Mouse (Mus musculus) forebrain, embryonic 13.5 days (tissue): ENCODE measurements at regions not wholly inside any gene's neighbourhood (a gene's known extent, or its start where the extent isn't known, plus 50 kb on each side); places are given as distances from the start of the nearest gene placed in this dataset.
A peak's percentile ranks its signal among the peaks of the same experiment; 100 is the strongest.

Source experiments
- ATAC-seq: fragments of 200-750 bp; cut with Nextera tagmentation; 2 replicates; pipeline ENCODE4 v1.8.0; 2017
- H3K27ac ChIP-seq: fragments of 300-500 bp; sonication (generic); 2 replicates; pipeline ENCODE4 v1.5.1; 2015; ENCODE audit warnings: inconsistent platforms, mild to moderate bottlenecking, moderate library complexity
- H3K27me3 ChIP-seq: fragments of 300-500 bp; sonication (generic); 2 replicates; pipeline ENCODE4 v1.6.1; 2015; ENCODE audit warnings: mild to moderate bottlenecking, inconsistent platforms
- H3K36me3 ChIP-seq: fragments of 300-500 bp; sonication (generic); 2 replicates; pipeline ENCODE4 v1.6.1; 2015; ENCODE audit warnings: mild to moderate bottlenecking, inconsistent platforms; ENCODE audit not compliant: poor library complexity, severe bottlenecking
- H3K4me1 ChIP-seq: fragments of 300-500 bp; sonication (generic); 2 replicates; pipeline ENCODE4 v1.6.1; 2015; ENCODE audit warnings: inconsistent platforms
- H3K4me2 ChIP-seq: fragments of 300-500 bp; sonication (generic); 2 replicates; pipeline ENCODE4 v1.6.1; 2015; ENCODE audit warnings: inconsistent platforms, mild to moderate bottlenecking, moderate library complexity
- H3K4me3 ChIP-seq: fragments of 300-500 bp; sonication (generic); 2 replicates; pipeline ENCODE4 v1.5.1; 2015; ENCODE audit warnings: mild to moderate bottlenecking, inconsistent platforms
- H3K9ac ChIP-seq: fragments of 300-500 bp; sonication (generic); 2 replicates; pipeline ENCODE4 v1.6.1; 2015; ENCODE audit warnings: mild to moderate bottlenecking, inconsistent platforms
- H3K9me3 ChIP-seq: fragments of 300-500 bp; sonication (generic); replicated peaks from 2 replicates; pipeline ENCODE4 v1.6.1; 2016; ENCODE audit warnings: inconsistent platforms
- WGBS: fragments of 180-500 bp; shearing (Covaris S2); methylation state at CpG from one replicate; pipeline ENCODE4 v1.1.7; 2015; 5-methylcytosine and 5-hydroxymethylcytosine counted together

DNA sequence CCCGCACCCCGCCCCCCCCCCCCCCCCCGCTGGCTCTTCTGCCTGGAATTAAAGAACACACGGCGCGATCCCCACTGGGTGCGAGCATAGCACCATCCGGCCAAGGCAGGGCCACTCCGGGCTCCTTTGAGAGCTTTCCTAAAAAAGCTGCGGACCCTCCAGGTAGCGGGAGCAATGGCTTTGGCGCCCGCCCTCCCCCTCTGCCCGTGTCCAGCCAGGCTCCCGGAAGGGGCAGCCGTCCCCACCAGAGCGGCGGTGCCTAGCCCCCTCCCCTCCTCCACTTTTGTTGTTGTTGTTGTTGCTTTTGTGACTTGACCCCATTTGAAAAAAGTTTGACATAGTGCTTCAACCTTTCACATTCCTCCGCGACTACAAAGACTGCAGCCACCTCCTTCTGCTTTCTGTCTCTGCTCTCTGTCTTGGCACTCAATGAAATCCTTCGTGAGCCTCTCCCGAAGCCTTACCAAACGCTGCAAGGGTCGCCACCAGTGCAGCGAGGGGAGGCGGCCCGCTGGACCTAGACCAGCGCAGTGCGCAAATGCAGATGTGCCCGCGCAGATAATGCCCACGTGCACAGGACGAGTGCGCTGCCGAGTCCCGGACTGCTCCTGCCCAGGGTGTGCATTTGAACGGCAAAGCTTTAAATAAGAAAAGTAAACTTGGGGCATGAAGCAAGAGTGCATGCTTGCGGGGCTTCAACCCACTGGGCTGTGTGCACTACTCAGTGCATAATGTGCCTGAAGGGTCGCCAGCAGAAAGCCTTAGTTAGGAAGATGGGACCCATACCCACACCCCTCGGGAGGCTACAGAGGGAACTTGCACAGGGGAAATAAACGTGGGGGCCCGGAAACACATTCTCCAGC is 179.0 kb upstream of the Xlr start:
- WGBS, result 24% methylated on average over 34 of the region's 42 CpGs
- H3K9ac ChIP-seq, result no peak overlapping the region
- no peak overlapping the region for H3K27ac ChIP-seq
- H3K4me2 ChIP-seq, result peak overlapping the region; percentile 69
- peak; percentile 50; the same call in 1 of the 2 replicates for ATAC-seq
- peaks cover 5% of the 10 kb centered on the region; the same call in 1 of the 2 replicates for H3K4me1 ChIP-seq
- H3K9me3 ChIP-seq, result no peaks in the 10 kb centered on the region
- no peaks in the 10 kb centered on the region for H3K36me3 ChIP-seq
- H3K27me3 ChIP-seq, result no peaks in the 10 kb centered on the region
- peak overlapping the region; percentile 41 for H3K4me3 ChIP-seq

DNA sequence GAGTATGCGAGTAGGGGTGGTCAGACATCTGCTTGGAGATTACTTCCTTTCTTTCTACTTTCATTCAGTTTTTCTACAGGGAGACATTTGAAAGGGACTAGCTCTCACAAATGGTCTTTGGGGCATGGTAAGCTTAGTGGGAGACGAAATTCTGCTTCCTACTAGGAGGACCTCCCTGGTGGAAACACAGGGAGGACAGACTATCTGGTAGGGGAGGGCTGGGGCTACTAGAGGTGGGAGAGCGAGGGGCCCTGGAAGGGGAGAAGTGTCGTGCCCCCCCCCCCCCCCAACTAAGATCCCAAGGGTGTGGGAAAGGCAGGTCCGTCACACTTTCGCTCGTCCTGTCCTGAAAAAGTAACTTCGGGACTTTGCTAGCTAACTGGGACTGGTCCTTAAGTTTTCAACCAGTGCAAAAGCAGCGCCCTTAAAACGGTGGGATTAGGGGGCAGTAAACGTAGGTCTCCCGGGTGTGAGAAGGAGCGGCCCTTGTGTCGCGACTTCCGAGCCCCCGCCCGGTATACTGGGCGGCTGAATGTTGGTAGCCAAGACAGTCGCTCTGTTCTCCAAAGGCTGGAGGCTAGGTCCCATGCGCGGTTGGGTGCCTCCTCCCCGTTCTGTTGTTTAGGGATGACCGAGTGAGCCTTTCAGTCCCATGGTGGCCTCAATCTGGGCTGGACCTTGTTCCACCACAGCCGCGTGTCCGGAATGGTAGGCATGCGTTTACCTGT is 178.2 kb upstream of the Xlr start:
- Histone ChIP-seq H3K9me3 (no peaks in the 10 kb centered on the region), H3K4me3 (peak overlapping the region; percentile 41), H3K36me3 (no peaks in the 10 kb centered on the region), H3K4me1 (peaks cover 5% of the 10 kb centered on the region; the same call in 1 of the 2 replicates), H3K27me3 (no peaks in the 10 kb centered on the region), H3K4me2 (peak overlapping the region; percentile 69), H3K9ac (0 out of 2 replicates have a peak overlapping the region, but pooled peaks have one; percentile 27), H3K27ac (no peak overlapping the region)
- 15% methylated on average over 26 of the region's 28 CpGs for WGBS
- ATAC-seq, result peak; percentile 30; the same call in 1 of the 2 replicates

DNA sequence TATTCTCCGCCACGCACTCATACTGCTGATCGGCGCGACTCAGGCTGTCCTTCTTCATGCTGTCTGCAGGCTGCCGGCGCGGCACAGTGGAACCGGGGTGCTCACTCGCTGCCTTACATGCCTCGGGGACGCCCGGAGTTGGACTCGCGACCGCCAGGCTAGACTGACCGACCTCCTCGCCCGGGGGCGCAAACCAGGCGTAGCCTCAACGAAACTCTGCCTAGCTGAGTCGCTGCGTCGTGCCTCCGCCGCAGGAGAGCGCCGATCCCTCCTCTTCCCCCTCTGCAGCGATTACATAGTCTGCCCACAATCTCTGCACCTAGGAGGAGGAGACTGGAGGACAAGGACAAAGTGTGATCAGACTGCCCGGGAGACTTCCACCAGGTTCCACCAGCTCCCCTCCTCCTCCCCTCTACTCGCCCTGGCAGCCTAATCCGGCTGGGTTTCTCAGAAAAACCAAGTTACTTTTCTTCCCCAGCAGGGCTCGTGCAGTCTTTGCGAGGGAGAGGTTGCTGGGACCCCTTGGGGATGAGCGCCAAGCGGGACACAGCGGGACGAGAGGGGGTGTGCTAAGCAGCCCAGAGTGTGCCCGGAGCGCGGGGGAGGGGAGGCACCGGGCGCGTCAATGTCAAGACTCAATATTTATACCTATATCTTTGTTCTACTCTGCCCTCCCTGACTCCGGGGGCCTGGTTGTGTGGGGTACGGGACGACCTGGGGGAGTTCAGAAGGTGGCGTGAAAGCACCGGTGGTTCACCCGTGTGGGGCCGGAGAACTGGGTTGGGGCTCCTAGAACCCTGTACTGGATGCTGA is 177.4 kb upstream of the Xlr start:
- Histone ChIP-seq H3K4me1 (peaks cover 5% of the 10 kb centered on the region; the same call in 1 of the 2 replicates), H3K36me3 (no peaks in the 10 kb centered on the region), H3K27me3 (no peaks in the 10 kb centered on the region), H3K4me3 (peak overlapping the region; percentile 41), H3K9ac (peak overlapping the region; percentile 27), H3K27ac (no peak overlapping the region), H3K9me3 (no peaks in the 10 kb centered on the region), H3K4me2 (peak overlapping the region; percentile 69)
- WGBS, result 21% methylated on average over 47 of the region's 52 CpGs
- peak; percentile 67 for ATAC-seq
